Mouse (Mus musculus): ENCODE measurements around the gene Slc25a3. TPM values are rescaled to one million over a fixed set of nuclear protein-coding genes. Genes with fewer than 3 reads are reported as not detected.

The Slc25a3 gene
- total and polyA plus RNA-seq, 3 experiments: 428 to 792 (median 509) TPM

DNA sequence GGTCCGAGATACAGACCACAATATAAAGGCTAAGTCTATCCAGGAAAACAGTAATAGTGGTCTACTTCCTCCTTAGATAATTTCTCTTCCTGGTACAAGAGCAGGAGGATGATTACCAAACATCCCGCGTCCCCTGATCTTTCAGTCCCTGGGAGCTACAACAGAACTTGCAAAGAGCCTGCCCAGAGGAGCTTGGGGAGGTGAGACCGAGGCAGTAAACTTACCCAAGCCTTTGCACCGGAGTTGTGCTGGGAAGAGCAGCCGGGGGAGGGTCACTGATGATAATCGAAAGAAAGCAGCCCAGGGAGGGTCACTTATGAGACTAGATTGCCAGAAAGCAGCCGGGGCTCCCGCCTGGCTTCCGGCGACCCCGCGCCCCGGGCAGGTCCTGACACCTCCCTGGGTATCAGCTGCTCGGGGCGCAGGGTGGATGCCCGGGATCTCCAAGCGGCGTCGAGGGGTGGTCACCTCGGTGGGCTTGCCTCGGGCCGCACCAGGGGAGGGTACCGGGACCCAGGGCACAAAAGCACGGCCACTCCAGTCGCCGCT, 41.8 kb downstream of the Slc25a3 start:
- Histone ChIP-seq H3K9me3 (replicated peaks; ENCODE audit: low read length) (no peaks in the 10 kb centered on the region), H3K27ac (ENCODE audit: insufficient read depth, low read depth) (peak overlapping the region; percentile 81), H3K4me2 (ENCODE audit: insufficient read depth, low read depth, poor library complexity, severe bottlenecking) (peak overlapping the region; percentile 21; the same call in 1 of the 2 replicates), H3K9ac (ENCODE audit: insufficient read depth, low read depth) (peak overlapping the region; percentile 84), H3K4me3 (replicated peaks in 1 of 3; ENCODE audit: low read depth in 2 of 3, low read length in 2 of 3, poor library complexity in 1 of 3) (peak overlapping the region; percentile 90 to 96 (median 94)), H3K79me2 (replicated peaks; ENCODE audit: control insufficient read depth, extremely low read depth, insufficient read depth, poor library complexity, severe bottlenecking) (peaks cover 6% of the 10 kb centered on the region), H3K36me3 (replicated peaks in 1 of 2; ENCODE audit: control insufficient read depth in 1 of 2, insufficient read depth in 1 of 2, low read length in 1 of 2) (peaks cover 3 to 16% of the 10 kb centered on the region in 2 experiments), H3K27me3 (replicated peaks) (no peaks in the 10 kb centered on the region), H3K4me1 (ENCODE audit: control insufficient read depth in 1 of 2, insufficient read depth in 2 of 2) (peaks cover 2 to 29% of the 10 kb centered on the region in 2 experiments; a peak in 3 of 4 replicates)
- dilution Hi-C loops (cut with MboI; ENCODE audit: extremely low pct_ligation_motif_present, extremely low pct_unique_long_range_greater_than_20kb, low sequenced_read_pairs): no loop called here
- TF ChIP-seq PAX5 (IDR thresholded peaks at IDR 0.05; ENCODE audit: low read length) (no peak), MXI1 (IDR thresholded peaks at IDR 0.05; ENCODE audit: low read depth, low read length) (peak; percentile 15; the same call in 1 of the 2 replicates)
- DNase-seq (ENCODE audit: extremely low read depth): peak; percentile 45
- in situ Hi-C loops (cut with MboI; ENCODE audit: low pct_ligation_motif_present, low pct_unique_long_range_greater_than_20kb, low sequenced_read_pairs): no loop called here

DNA sequence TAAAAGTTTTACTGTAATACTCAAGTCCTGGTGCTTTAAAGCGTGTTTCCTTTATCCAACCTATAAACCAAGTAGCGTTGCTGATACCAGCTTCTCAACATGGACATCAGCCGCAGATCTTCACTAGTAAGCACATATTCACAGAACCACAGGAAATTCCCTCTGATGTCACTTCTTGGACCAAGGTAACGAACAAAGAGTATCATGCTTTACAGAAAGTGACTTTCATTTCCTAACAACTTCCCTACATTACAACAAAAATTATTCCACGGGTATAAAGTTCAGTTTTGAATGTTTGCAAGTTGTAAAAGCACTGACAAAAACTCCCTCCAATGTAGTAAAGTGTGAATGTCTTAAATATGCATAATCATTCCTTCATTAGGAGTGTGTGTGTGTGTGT, 43.3 kb downstream of the Slc25a3 start:
- peak overlapping the region; percentile 65 for H3K4me2 ChIP-seq (ENCODE audit: insufficient read depth, low read depth, poor library complexity, severe bottlenecking)
- in situ Hi-C loops (cut with MboI; ENCODE audit: low pct_ligation_motif_present, low pct_unique_long_range_greater_than_20kb, low sequenced_read_pairs): no loop called here
- H3K79me2 ChIP-seq (replicated peaks; ENCODE audit: control insufficient read depth, extremely low read depth, insufficient read depth, poor library complexity, severe bottlenecking): peaks cover 6% of the 10 kb centered on the region
- peak overlapping the region; percentile 27; the same call in 1 of the 2 replicates for H3K9ac ChIP-seq (ENCODE audit: insufficient read depth, low read depth)
- H3K27me3 ChIP-seq (replicated peaks): no peaks in the 10 kb centered on the region
- no peak overlapping the region for H3K27ac ChIP-seq (ENCODE audit: insufficient read depth, low read depth)
- dilution Hi-C loops (cut with MboI; ENCODE audit: extremely low pct_ligation_motif_present, extremely low pct_unique_long_range_greater_than_20kb, low sequenced_read_pairs): no loop called here
- TF ChIP-seq CTCF (conservative IDR thresholded peaks at IDR 0.05 in 1 of 2, IDR thresholded peaks at IDR 0.05 in 1 of 2; ENCODE audit: low read depth in 2 of 2, low read length in 2 of 2) (no peak), MYC (IDR thresholded peaks at IDR 0.05; ENCODE audit: low read depth, low read length) (no peak), BHLHE40 (IDR thresholded peaks at IDR 0.05; ENCODE audit: low read depth, low read length) (no peak), MAFK (IDR thresholded peaks at IDR 0.05; ENCODE audit: insufficient replicate concordance, low read length) (no peak), SIN3A (IDR thresholded peaks at IDR 0.05; ENCODE audit: low read length) (peak; percentile 57; the same call in 1 of the 2 replicates), UBTF (IDR thresholded peaks at IDR 0.05; ENCODE audit: low read depth, low read length) (no peak), ZNF384 (IDR thresholded peaks at IDR 0.05; ENCODE audit: low read depth, low read length) (no peak), EP300 (IDR thresholded peaks at IDR 0.05; ENCODE audit: low read length) (0 out of 2 replicates have a peak, but pooled peaks have one; percentile 26), ZMIZ1 (IDR thresholded peaks at IDR 0.05; ENCODE audit: low read depth, low read length) (no peak), E2F4 (IDR thresholded peaks at IDR 0.05; ENCODE audit: insufficient replicate concordance, low read depth, low read length) (no peak), NRF1 (IDR thresholded peaks at IDR 0.05; ENCODE audit: low read depth, low read length) (no peak), NELFE (IDR thresholded peaks at IDR 0.05; ENCODE audit: low read depth, low read length) (no peak), IRF4 (IDR thresholded peaks at IDR 0.05; ENCODE audit: low read depth, low read length) (peak; percentile 52; the same call in 1 of the 2 replicates), MEF2A (IDR thresholded peaks at IDR 0.05; ENCODE audit: borderline replicate concordance, low read depth, low read length) (no peak)
- H3K4me1 ChIP-seq (ENCODE audit: control insufficient read depth in 1 of 2, insufficient read depth in 2 of 2): peaks cover 6 to 40% of the 10 kb centered on the region in 2 experiments
- H3K9me3 ChIP-seq (replicated peaks; ENCODE audit: low read length): no peaks in the 10 kb centered on the region
- DNase-seq (ENCODE audit: extremely low read depth): no peak
- H3K4me3 ChIP-seq (replicated peaks in 1 of 3; ENCODE audit: low read depth in 2 of 3, low read length in 2 of 3, poor library complexity in 1 of 3): peak overlapping the region in 2 of 3 experiments; percentile 36 to 42
- H3K36me3 ChIP-seq (replicated peaks in 1 of 2; ENCODE audit: control insufficient read depth in 1 of 2, insufficient read depth in 1 of 2, low read length in 1 of 2): peaks cover 7 to 29% of the 10 kb centered on the region in 2 experiments
